ENCODE assay signal across 8 mouse cellular contexts in genomic region chr8:70607898-70608748, GRCm38 (mm10). TPM values are rescaled to one million over a fixed set of nuclear protein-coding genes. Genes with fewer than 3 reads are reported as not detected.
A peak's percentile ranks its signal among the peaks of the same experiment; 100 is the strongest.
DNase-seq lines count a peak whose midpoint lies in the region; ATAC-seq and TF ChIP-seq lines count a peak whose summit lies in the region.

No protein-coding gene starts in this region.

- peak overlapping the region; percentile 98 for H3K27ac ChIP-seq in heart, embryonic 12.5 days (ENCODE audit: poor library complexity, severe bottlenecking)
- H3K27ac ChIP-seq in kidney, postnatal 0 days: peak overlapping the region; percentile 98
- peak overlapping the region; percentile 51 for H3K27ac ChIP-seq in small intestine, adult 2 months (ENCODE audit: insufficient read depth, low read depth, low read length)

- peak; percentile 48; the same call in 1 of the 2 replicates for TF ChIP-seq POLR2A in small intestine, adult 2 months (IDR thresholded peaks at IDR 0.05; ENCODE audit: low read depth, low read length)

- H3K9me3 ChIP-seq in heart, embryonic 12.5 days (replicated peaks): no peaks in the 10 kb centered on the region
- no peaks in the 10 kb centered on the region for H3K9me3 ChIP-seq in kidney, postnatal 0 days (replicated peaks; ENCODE audit: low read length)

- peaks cover 4% of the 10 kb centered on the region for H3K36me3 ChIP-seq in heart, embryonic 12.5 days
- H3K36me3 ChIP-seq in kidney, postnatal 0 days (ENCODE audit: insufficient read depth, low read length): no peaks in the 10 kb centered on the region
- no peaks in the 10 kb centered on the region for H3K36me3 ChIP-seq in small intestine, adult 2 months (ENCODE audit: control insufficient read depth, insufficient read depth, low read length)

- peak; percentile 47 to 55 for DNase-seq in B cell, adult 2 months
- peak; percentile 94 for DNase-seq in ES-CJ7 (ENCODE audit: low read depth, low spot score)
- peak; percentile 45 to 64 for DNase-seq in cerebellum, postnatal 36 days
- DNase-seq in kidney, postnatal 0 days (ENCODE audit: low spot score): peak; percentile 68
- DNase-seq in lung, postnatal 10 days: peak; percentile 65
- no peak for DNase-seq in gastrocnemius, postnatal 10 days

- ATAC-seq in heart, embryonic 12.5 days (ENCODE audit: insufficient number of reproducible peaks, low FRiP score): no peak
- ATAC-seq in kidney, postnatal 0 days (replicated peaks; ENCODE audit: low FRiP score, low read depth): no peak

- peak overlapping the region; percentile 99 for H3K4me2 ChIP-seq in heart, embryonic 12.5 days
- peak overlapping the region; percentile 93 for H3K4me2 ChIP-seq in kidney, postnatal 0 days (ENCODE audit: low read length)

- 2% methylated on average over 84 of the region's 84 CpGs for WGBS in heart, embryonic 12.5 days
- WGBS in kidney, postnatal 0 days: under 1% methylated on average over 79 of the region's 84 CpGs
- 1% methylated on average over 84 of the region's 84 CpGs for WGBS in small intestine, adult 2 months

- peaks cover 56% of the 10 kb centered on the region for H3K4me1 ChIP-seq in heart, embryonic 12.5 days (replicated peaks)
- H3K4me1 ChIP-seq in kidney, postnatal 0 days (replicated peaks; ENCODE audit: insufficient read depth, low read length): peaks cover 14% of the 10 kb centered on the region; the same call in 1 of the 2 replicates
- H3K4me1 ChIP-seq in small intestine, adult 2 months (ENCODE audit: control insufficient read depth, insufficient read depth, insufficient read length, low read length): peaks cover 24% of the 10 kb centered on the region

- H3K4me3 ChIP-seq in heart, embryonic 12.5 days: peak overlapping the region; percentile 93
- H3K4me3 ChIP-seq in kidney, postnatal 0 days (replicated peaks; ENCODE audit: low read depth, low read length): peak overlapping the region; percentile 83
- peak overlapping the region; percentile 99 for H3K4me3 ChIP-seq in small intestine, adult 2 months (ENCODE audit: low read depth, low read length)

- no peaks in the 10 kb centered on the region for H3K27me3 ChIP-seq in heart, embryonic 12.5 days (replicated peaks)
- H3K27me3 ChIP-seq in kidney, postnatal 0 days (ENCODE audit: insufficient read depth, low read length): no peaks in the 10 kb centered on the region
- H3K27me3 ChIP-seq in small intestine, adult 2 months (ENCODE audit: control insufficient read depth, insufficient read depth, low read length): no peaks in the 10 kb centered on the region

- TF ChIP-seq CTCF in kidney, postnatal 0 days (IDR thresholded peaks at IDR 0.05; ENCODE audit: low read depth): no peak
- TF ChIP-seq CTCF in small intestine, adult 2 months (IDR thresholded peaks at IDR 0.05; ENCODE audit: extremely low read depth, insufficient read length, insufficient replicate concordance, low read depth, low read length): no peak

- peak overlapping the region; percentile 97 for H3K9ac ChIP-seq in heart, embryonic 12.5 days
- peak overlapping the region; percentile 92 for H3K9ac ChIP-seq in kidney, postnatal 0 days (ENCODE audit: low read depth, low read length)

RNA-seq across cellular contexts. Expression of gene Ssbp4, which starts 0.5 kb away (rescaled TPM):
- 76.0 and 78.6 TPM in 2 replicates for polyA plus RNA-seq in heart, embryonic 12.5 days (2016; fragmentation: Nextera tagmentation; extraction: Ambion mirVana)
- polyA plus RNA-seq in kidney, postnatal 0 days (2015; fragmentation: Nextera tagmentation; extraction: Ambion mirVana): 166 and 188 TPM in 2 replicates
- 81.7 and 138 TPM in 2 replicates for polyA plus RNA-seq in small intestine, adult 2 months (2012; rRNA removed)
- total RNA-seq in gastrocnemius, postnatal 10 days (2021): 10 to 100 TPM; 31.1 to 40.1 TPM

RNA-seq across cellular contexts. Expression of gene Lrrc25, which starts 7.8 kb away (rescaled TPM):
- 0.65 and 0.71 TPM in 2 replicates for polyA plus RNA-seq in heart, embryonic 12.5 days (2016; fragmentation: Nextera tagmentation; extraction: Ambion mirVana)
- polyA plus RNA-seq in kidney, postnatal 0 days (2015; fragmentation: Nextera tagmentation; extraction: Ambion mirVana): 1.9 and 2.8 TPM in 2 replicates
- polyA plus RNA-seq in small intestine, adult 2 months (2012; rRNA removed): 6.7 and 7.1 TPM in 2 replicates
- total RNA-seq in gastrocnemius, postnatal 10 days (2021): 1 to 10 TPM; 1.2 to 3.0 TPM

RNA-seq across cellular contexts. Expression of gene Isyna1, which starts 13.9 kb away (rescaled TPM):
- 138 and 142 TPM in 2 replicates for polyA plus RNA-seq in heart, embryonic 12.5 days (2016; fragmentation: Nextera tagmentation; extraction: Ambion mirVana)
- 166 and 169 TPM in 2 replicates for polyA plus RNA-seq in kidney, postnatal 0 days (2015; fragmentation: Nextera tagmentation; extraction: Ambion mirVana)
- 61.8 and 92.4 TPM in 2 replicates for polyA plus RNA-seq in small intestine, adult 2 months (2012; rRNA removed)
- total RNA-seq in gastrocnemius, postnatal 10 days (2021): 10 to 100 TPM; 30.0 to 31.6 TPM

RNA-seq across cellular contexts. Expression of gene Gdf15, which starts 24.1 kb away (rescaled TPM):
- polyA plus RNA-seq in heart, embryonic 12.5 days (2016; fragmentation: Nextera tagmentation; extraction: Ambion mirVana): 1.0 and 1.1 TPM in 2 replicates
- polyA plus RNA-seq in kidney, postnatal 0 days (2015; fragmentation: Nextera tagmentation; extraction: Ambion mirVana): 3.0 and 3.2 TPM in 2 replicates
- 4.1 and 6.7 TPM in 2 replicates for polyA plus RNA-seq in small intestine, adult 2 months (2012; rRNA removed)
- total RNA-seq in gastrocnemius, postnatal 10 days (2021): not detected

RNA-seq across cellular contexts. Expression of gene Pgpep1, which starts 52.1 kb away (rescaled TPM):
- polyA plus RNA-seq in heart, embryonic 12.5 days (2016; fragmentation: Nextera tagmentation; extraction: Ambion mirVana): 32.1 and 35.6 TPM in 2 replicates
- 84.2 and 87.5 TPM in 2 replicates for polyA plus RNA-seq in kidney, postnatal 0 days (2015; fragmentation: Nextera tagmentation; extraction: Ambion mirVana)
- polyA plus RNA-seq in small intestine, adult 2 months (2012; rRNA removed): 49.5 and 129 TPM in 2 replicates
- total RNA-seq in gastrocnemius, postnatal 10 days (2021): 10 to 100 TPM; 22.5 to 23.4 TPM
